Mouse (Mus musculus) bone marrow macrophage, adult 2 months (primary cell): ENCODE measurements around the gene Abcb4. TPM values are rescaled to one million over a fixed set of nuclear protein-coding genes. Genes with fewer than 3 reads are reported as not detected.

Source experiments
- H3K27ac ChIP-seq: 2 replicates; pipeline ENCODE4 v1.5.1; 2012; ENCODE audit warnings: low read depth, low read length; ENCODE audit not compliant: insufficient read depth
- H3K4me1 ChIP-seq: 2 replicates; pipeline ENCODE4 v1.6.1; 2012; ENCODE audit warnings: low read length; ENCODE audit not compliant: control insufficient read depth, insufficient read depth
- H3K4me3 ChIP-seq: 2 replicates; pipeline ENCODE4 v1.5.1; 2012; ENCODE audit warnings: mild to moderate bottlenecking, low read length, moderate library complexity; ENCODE audit not compliant: insufficient read depth
- CTCF ChIP-seq: IDR thresholded peaks from 2 replicates; pipeline ENCODE4 v1.5.1; 2012; ENCODE audit warnings: low read depth, mild to moderate bottlenecking, low read length, moderate library complexity
- POLR2A ChIP-seq: IDR thresholded peaks from 2 replicates; pipeline ENCODE4 v1.6.1; 2012; ENCODE audit warnings: mild to moderate bottlenecking, low read depth, low read length, borderline replicate concordance
- polyA plus RNA-seq: library from polyadenylated mRNA; stranded (reverse); fragments of >200 nt; gene quantifications from 2 replicates; pipeline ENCODE4 v1.2.4, GENCODE M21; 2012; ENCODE audit not compliant: missing spikeins, insufficient read depth, insufficient read length

The Abcb4 gene
- polyA plus RNA-seq, 1 experiment: 11.2 TPM

- TF ChIP-seq CTCF (no peak), POLR2A (no peak)
- Histone ChIP-seq H3K4me1 (peaks cover 7% of the 10 kb centered on the region), H3K4me3 (no peak overlapping the region), H3K27ac (peak overlapping the region; percentile 32)
Measured at GRCm38 (mm10) chr5:8953660-8954059, 60.1 kb downstream of the Abcb4 start.

DNA sequence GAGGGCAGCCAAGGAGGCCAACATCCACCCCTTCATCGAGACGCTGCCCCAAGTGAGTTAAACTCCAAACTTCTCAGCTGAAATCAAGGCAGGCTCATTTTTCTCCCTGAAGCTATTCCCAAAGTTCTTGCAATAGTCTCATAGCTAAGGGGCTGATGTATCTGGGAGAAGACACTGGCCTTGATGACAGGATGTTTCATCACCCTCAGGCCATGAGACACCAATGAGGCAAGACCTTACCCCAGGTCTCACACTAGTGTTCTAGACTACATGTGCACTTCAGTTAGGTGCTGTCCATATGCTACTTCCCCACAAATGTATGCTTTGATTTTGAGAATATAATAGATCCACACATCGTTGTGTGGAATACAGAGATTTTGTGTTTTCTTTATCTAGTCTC lies 62.0 kb downstream of the Abcb4 start:
- Histone ChIP-seq H3K4me1 (peaks cover 7% of the 10 kb centered on the region), H3K4me3 (no peak overlapping the region), H3K27ac (no peak overlapping the region)
- TF ChIP-seq CTCF (no peak), POLR2A (no peak)

- TF ChIP-seq CTCF (no peak), POLR2A (no peak)
- H3K4me1 ChIP-seq: 0 out of 2 replicates have a peak, but pooled peaks cover under 1% of the 10 kb centered on the region
- no peak overlapping the region for H3K4me3 ChIP-seq
- H3K27ac ChIP-seq: no peak overlapping the region
Measured at GRCm38 (mm10) chr5:8960534-8960933, 67.0 kb downstream of the Abcb4 start.

DNA sequence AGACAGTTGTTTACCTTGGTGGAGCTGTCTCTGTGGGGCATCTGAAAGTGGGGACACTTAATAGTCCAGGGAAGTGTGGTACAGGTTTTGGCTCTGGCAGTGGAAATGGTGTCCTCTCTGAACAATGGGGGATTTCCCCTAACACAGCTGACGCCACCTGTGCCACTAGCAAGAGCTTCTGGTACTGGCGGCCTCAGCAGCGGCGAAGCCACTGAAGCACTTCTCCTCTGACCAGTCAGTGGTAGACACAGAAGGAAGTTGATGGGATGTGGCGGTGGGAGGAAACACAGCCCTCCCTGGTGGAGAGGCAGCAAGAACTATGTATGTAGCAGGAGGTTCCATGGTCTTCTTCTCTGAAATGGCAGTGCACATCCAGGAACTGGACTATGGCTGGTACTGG lies 71.0 kb downstream of the Abcb4 start:
- TF ChIP-seq CTCF (no peak), POLR2A (no peak)
- H3K4me3 ChIP-seq: no peak overlapping the region
- no peaks in the 10 kb centered on the region for H3K4me1 ChIP-seq
- no peak overlapping the region for H3K27ac ChIP-seq

DNA sequence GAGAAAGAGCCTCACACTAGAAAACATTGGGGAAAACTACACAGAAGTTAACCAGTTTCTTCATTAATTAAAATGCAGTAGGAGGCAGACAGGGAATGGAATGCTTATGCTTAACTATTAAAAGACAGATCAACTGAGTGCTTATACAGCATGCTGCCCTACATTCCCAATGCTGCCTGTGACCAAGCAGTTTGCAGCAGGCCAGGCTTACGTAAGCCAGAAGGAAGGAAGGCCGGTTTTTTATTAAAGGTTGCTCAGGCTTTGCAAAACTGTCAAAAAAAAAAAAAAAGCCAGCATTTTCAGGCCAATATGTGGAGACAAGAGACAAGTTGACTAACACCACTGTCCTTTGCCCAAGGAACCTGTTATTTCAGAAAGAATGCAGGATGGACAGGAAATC lies 77.2 kb downstream of the Abcb4 start:
- no peak for TF ChIP-seq POLR2A
- TF ChIP-seq CTCF: no peak
- no peak overlapping the region for H3K27ac ChIP-seq

GRCm38 (mm10) chr5:8972355-8972754 lies 78.8 kb downstream of the Abcb4 start:
- TF ChIP-seq CTCF (no peak), POLR2A (no peak)
- H3K27ac ChIP-seq: no peak overlapping the region
- no peak overlapping the region for H3K4me3 ChIP-seq
- H3K4me1 ChIP-seq: no peaks in the 10 kb centered on the region

More for the DNA sequence above, 77.2 kb downstream of the Abcb4 start:
- no peak overlapping the region for H3K4me3 ChIP-seq
- H3K4me1 ChIP-seq: no peaks in the 10 kb centered on the region

GRCm38 (mm10) chr5:8974721-8975120 lies 81.2 kb downstream of the Abcb4 start:
- Histone ChIP-seq H3K27ac (no peak overlapping the region), H3K4me1 (no peaks in the 10 kb centered on the region), H3K4me3 (no peak overlapping the region)
- TF ChIP-seq POLR2A (no peak), CTCF (no peak)

- no peak overlapping the region for H3K27ac ChIP-seq
Measured at GRCm38 (mm10) chr5:8985470-8985869, 92.0 kb downstream of the Abcb4 start.

DNA sequence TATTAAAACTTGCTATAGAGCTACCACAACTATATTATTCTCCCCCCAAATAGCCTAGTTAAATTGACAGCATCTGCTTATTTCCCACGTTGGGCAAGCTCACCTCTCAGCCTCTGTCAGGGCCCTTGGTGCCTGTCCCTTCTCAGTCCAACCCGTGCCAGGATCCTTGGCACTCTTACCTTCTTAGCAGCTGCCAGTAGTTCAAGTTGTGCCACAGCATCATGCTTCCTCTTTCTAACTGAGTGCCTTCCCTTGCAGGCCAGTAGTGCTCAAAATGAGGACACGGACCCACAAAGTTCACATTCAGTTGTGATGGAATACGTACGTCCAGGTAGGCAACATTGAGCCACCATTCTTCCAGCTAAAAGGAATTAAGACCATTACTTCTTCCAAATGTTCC lies 94.4 kb downstream of the Abcb4 start:
- Histone ChIP-seq H3K27ac (no peak overlapping the region), H3K4me1 (peaks cover 6% of the 10 kb centered on the region), H3K4me3 (no peak overlapping the region)
- TF ChIP-seq POLR2A: no peak
- no peak for TF ChIP-seq CTCF

More at GRCm38 (mm10) chr5:8985470-8985869, 92.0 kb downstream of the Abcb4 start:
- Histone ChIP-seq H3K4me3 (no peak overlapping the region), H3K4me1 (no peaks in the 10 kb centered on the region)
- no peak for TF ChIP-seq CTCF
- TF ChIP-seq POLR2A: no peak

DNA sequence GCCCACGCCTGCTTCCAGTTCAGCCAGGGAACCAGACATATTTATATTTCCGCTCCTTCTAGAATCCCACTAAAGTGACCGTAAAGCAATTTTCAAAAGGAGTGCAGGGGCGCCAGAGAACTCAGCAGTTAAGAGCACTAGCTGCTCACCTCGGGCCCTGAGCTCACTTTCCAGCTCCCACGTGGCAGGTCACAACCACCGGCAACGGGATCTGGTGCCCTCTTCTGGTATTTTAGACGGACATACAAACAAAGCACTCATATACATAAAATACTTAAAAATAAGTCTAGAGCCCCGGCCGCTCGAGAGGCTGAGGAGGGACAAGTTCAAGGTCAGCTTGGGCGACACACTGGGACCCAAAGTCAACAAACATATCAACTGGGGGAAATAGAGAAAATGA lies 97.0 kb downstream of the Abcb4 start:
- H3K4me1 ChIP-seq: peaks cover 12% of the 10 kb centered on the region

GRCm38 (mm10) chr5:8991626-8992025 lies 98.1 kb downstream of the Abcb4 start:
- peaks cover 12% of the 10 kb centered on the region for H3K4me1 ChIP-seq
- TF ChIP-seq CTCF (no peak), POLR2A (no peak)
- no peak overlapping the region for H3K27ac ChIP-seq
- no peak overlapping the region for H3K4me3 ChIP-seq

More for the DNA sequence above, 97.0 kb downstream of the Abcb4 start:
- no peak for TF ChIP-seq POLR2A
- no peak for TF ChIP-seq CTCF
- H3K27ac ChIP-seq: no peak overlapping the region
- no peak overlapping the region for H3K4me3 ChIP-seq
